14 mouse cellular contexts compared by ENCODE assay signal in genomic region chr17:83220954-83221538, GRCm38 (mm10). TPM values are rescaled to one million over a fixed set of nuclear protein-coding genes. Genes with fewer than 3 reads are reported as not detected.
A peak's percentile ranks its signal among the peaks of the same experiment; 100 is the strongest.
DNase-seq lines count a peak whose midpoint lies in the region; ATAC-seq and TF ChIP-seq lines count a peak whose summit lies in the region.
"Had no signal": no experiment of that assay in that cellular context is flagged by ENCODE, and none has a peak within 500 bp of the region (broad histone marks: within the 10 kb centered on the region; RNA-seq: fewer than 3 reads in every experiment).

No protein-coding gene starts in this region.

- peaks cover 51% of the 10 kb centered on the region for H3K36me3 ChIP-seq in embryonic facial prominence, embryonic 14.5 days (ENCODE audit: control insufficient read depth, insufficient read depth, low read length)
- peaks cover 78% of the 10 kb centered on the region for H3K36me3 ChIP-seq in embryonic facial prominence, embryonic 10.5 days (replicated peaks)
- peaks cover 56% of the 10 kb centered on the region for H3K36me3 ChIP-seq in heart, embryonic 12.5 days
- peaks cover 51% of the 10 kb centered on the region for H3K36me3 ChIP-seq in intestine, postnatal 0 days (ENCODE audit: control insufficient read depth, insufficient read depth)
- H3K36me3 ChIP-seq in midbrain, postnatal 0 days (ENCODE audit: insufficient read depth, low read length) = peaks cover 20% of the 10 kb centered on the region; the same call in 1 of the 2 replicates

- H3K27me3 ChIP-seq in embryonic facial prominence, embryonic 14.5 days (replicated peaks; ENCODE audit: control insufficient read depth, insufficient read depth, low read length) = no peaks in the 10 kb centered on the region
- H3K27me3 ChIP-seq in embryonic facial prominence, embryonic 10.5 days (replicated peaks; ENCODE audit: low read depth, poor library complexity, severe bottlenecking) = peaks cover 46% of the 10 kb centered on the region; the same call in 1 of the 2 replicates
- H3K27me3 ChIP-seq in heart, embryonic 12.5 days (replicated peaks) = no peaks in the 10 kb centered on the region
- no peaks in the 10 kb centered on the region for H3K27me3 ChIP-seq in intestine, postnatal 0 days (replicated peaks; ENCODE audit: control insufficient read depth, insufficient read depth, low read length)
- H3K27me3 ChIP-seq in midbrain, postnatal 0 days (ENCODE audit: insufficient read depth, low read length) = peaks cover 56% of the 10 kb centered on the region

- no peak for TF ChIP-seq CTCF in intestine, postnatal 0 days (IDR thresholded peaks at IDR 0.05; ENCODE audit: low read depth)
- no peak for TF ChIP-seq CTCF in midbrain, postnatal 0 days (IDR thresholded peaks at IDR 0.05)

- H3K4me1 ChIP-seq in embryonic facial prominence, embryonic 14.5 days (ENCODE audit: control insufficient read depth, insufficient read depth, low read length) = peaks cover 5% of the 10 kb centered on the region; the same call in 1 of the 2 replicates
- H3K4me1 ChIP-seq in embryonic facial prominence, embryonic 10.5 days = peaks cover 77% of the 10 kb centered on the region
- H3K4me1 ChIP-seq in heart, embryonic 12.5 days (replicated peaks) = peaks cover 65% of the 10 kb centered on the region
- peaks cover 26% of the 10 kb centered on the region for H3K4me1 ChIP-seq in intestine, postnatal 0 days (replicated peaks; ENCODE audit: control insufficient read depth, insufficient read depth, low read length)
- peaks cover 12% of the 10 kb centered on the region; the same call in 1 of the 2 replicates for H3K4me1 ChIP-seq in midbrain, postnatal 0 days (ENCODE audit: insufficient read depth, low read length)

- H3K9ac ChIP-seq in embryonic facial prominence, embryonic 14.5 days (ENCODE audit: low read depth, low read length) = no peak overlapping the region
- H3K9ac ChIP-seq in heart, embryonic 12.5 days = peak overlapping the region; percentile 69
- no peak overlapping the region for H3K9ac ChIP-seq in intestine, postnatal 0 days (ENCODE audit: low read depth, low read length)
- H3K9ac ChIP-seq in midbrain, postnatal 0 days (replicated peaks; ENCODE audit: low read length, poor library complexity, severe bottlenecking) = no peak overlapping the region
- H3K9ac ChIP-seq: forebrain, embryonic 12.5 days; limb, embryonic 15.5 days had no signal

- H3K4me2 ChIP-seq in embryonic facial prominence, embryonic 14.5 days (ENCODE audit: low read depth, low read length) = no peak overlapping the region
- peak overlapping the region; percentile 93 for H3K4me2 ChIP-seq in heart, embryonic 12.5 days
- peak overlapping the region; percentile 27 for H3K4me2 ChIP-seq in intestine, postnatal 0 days (replicated peaks; ENCODE audit: low read depth)
- no peak overlapping the region for H3K4me2 ChIP-seq in midbrain, postnatal 0 days (ENCODE audit: low read depth, low read length, poor library complexity, severe bottlenecking)
- H3K4me2 ChIP-seq: forebrain, embryonic 12.5 days; limb, embryonic 15.5 days; midbrain, embryonic 11.5 days had no signal

- no peak for DNase-seq in embryonic facial prominence, embryonic 14.5 days (ENCODE audit: low spot score)
- DNase-seq in embryonic facial prominence, embryonic 10.5 days (ENCODE audit: low spot score) = no peak
- peak; percentile 65 to 83 for DNase-seq in gastrocnemius, adult 8-10 months (ENCODE audit: low spot score in 2 of 2)
- no peak for DNase-seq in right cerebral cortex, postnatal 4 days
- DNase-seq in urinary bladder, postnatal 25 days (ENCODE audit: low spot score) = no peak
- no peak for DNase-seq in midbrain, postnatal 0 days (ENCODE audit: low spot score)
- DNase-seq: cerebellum, adult 11 months had no signal

- H3K4me3 ChIP-seq in embryonic facial prominence, embryonic 14.5 days (ENCODE audit: low read depth, low read length) = no peak overlapping the region
- no peak overlapping the region for H3K4me3 ChIP-seq in embryonic facial prominence, embryonic 10.5 days
- H3K4me3 ChIP-seq in heart, embryonic 12.5 days = peak overlapping the region; percentile 18
- H3K4me3 ChIP-seq in intestine, postnatal 0 days (ENCODE audit: low read depth, low read length) = no peak overlapping the region
- no peak overlapping the region for H3K4me3 ChIP-seq in midbrain, postnatal 0 days (ENCODE audit: low read depth, low read length)
- H3K4me3 ChIP-seq: forebrain, embryonic 12.5 days; limb, embryonic 15.5 days had no signal

- no peak overlapping the region for H3K27ac ChIP-seq in embryonic facial prominence, embryonic 14.5 days (replicated peaks; ENCODE audit: low read depth, low read length)
- H3K27ac ChIP-seq in embryonic facial prominence, embryonic 10.5 days (replicated peaks) = no peak overlapping the region
- H3K27ac ChIP-seq in heart, embryonic 12.5 days (ENCODE audit: poor library complexity, severe bottlenecking) = peak overlapping the region; percentile 99
- H3K27ac ChIP-seq in intestine, postnatal 0 days (ENCODE audit: low read depth, low read length) = peak overlapping the region; percentile 91
- H3K27ac ChIP-seq in midbrain, postnatal 0 days (ENCODE audit: low read depth, low read length) = no peak overlapping the region
- H3K27ac ChIP-seq: forebrain, embryonic 12.5 days; hindbrain, postnatal 0 days; limb, embryonic 15.5 days had no signal

- 88% methylated on average over 18 of the region's 18 CpGs for WGBS in embryonic facial prominence, embryonic 14.5 days
- WGBS in embryonic facial prominence, embryonic 10.5 days = 84% methylated on average over 18 of the region's 18 CpGs
- WGBS in heart, embryonic 12.5 days = 57% methylated on average over 18 of the region's 18 CpGs
- 48% methylated on average over 18 of the region's 18 CpGs for WGBS in intestine, postnatal 0 days
- 87% methylated on average over 18 of the region's 18 CpGs for WGBS in midbrain, postnatal 0 days

- no peaks in the 10 kb centered on the region for H3K9me3 ChIP-seq in embryonic facial prominence, embryonic 14.5 days (ENCODE audit: control insufficient read depth, low read length)
- H3K9me3 ChIP-seq in embryonic facial prominence, embryonic 10.5 days = no peaks in the 10 kb centered on the region
- no peaks in the 10 kb centered on the region for H3K9me3 ChIP-seq in heart, embryonic 12.5 days (replicated peaks)
- H3K9me3 ChIP-seq in intestine, postnatal 0 days (ENCODE audit: control insufficient read depth) = no peaks in the 10 kb centered on the region
- no peaks in the 10 kb centered on the region for H3K9me3 ChIP-seq in midbrain, postnatal 0 days (ENCODE audit: low read length)
- H3K9me3 ChIP-seq: forebrain, embryonic 12.5 days; limb, embryonic 15.5 days had no signal

- ATAC-seq in embryonic facial prominence, embryonic 14.5 days (ENCODE audit: low read depth) = 0 out of 2 replicates have a peak, but pooled peaks have one; percentile 7
- peak; percentile 30; the same call in 1 of the 2 replicates for ATAC-seq in heart, embryonic 12.5 days (ENCODE audit: insufficient number of reproducible peaks, low FRiP score)
- ATAC-seq in intestine, postnatal 0 days = no peak
- no peak for ATAC-seq in midbrain, postnatal 0 days (ENCODE audit: low FRiP score)
- ATAC-seq: hindbrain, postnatal 0 days; lung, postnatal 0 days had no signal

RNA-seq across cellular contexts. Expression of gene Pkdcc, which starts 6.0 kb away (rescaled TPM):
- polyA plus RNA-seq in embryonic facial prominence, embryonic 14.5 days (2014; fragmentation: Nextera tagmentation; extraction: Ambion mirVana) = 26.2 and 29.9 TPM in 2 replicates
- 15.1 and 17.5 TPM in 2 replicates for polyA plus RNA-seq in embryonic facial prominence, embryonic 10.5 days (2016; fragmentation: Nextera tagmentation; extraction: Ambion mirVana)
- total RNA-seq in gastrocnemius, adult 8-10 months (2022) = 100 to 1,000 TPM in 2 of 4 experiments, 10 to 100 TPM in 2; 85.3 to 139 (median 108) TPM
- polyA plus RNA-seq in heart, embryonic 12.5 days (2016; fragmentation: Nextera tagmentation; extraction: Ambion mirVana) = 13.5 and 13.9 TPM in 2 replicates
- 15.8 and 17.5 TPM in 2 replicates for polyA plus RNA-seq in intestine, postnatal 0 days (2015; fragmentation: Nextera tagmentation; extraction: Ambion mirVana)
- 27.8 and 33.7 TPM in 2 replicates for total RNA-seq in midbrain, postnatal 0 days (2014; rRNA removed)
- polyA plus RNA-seq in midbrain, postnatal 0 days (2015; fragmentation: Nextera tagmentation; extraction: Ambion mirVana) = 2.1 and 2.2 TPM in 2 replicates

Comparison
In these comparisons a context has a peak if more than half of its experiments do, and no peak if none do; other contexts are left out.
1. ATAC-seq: peak in embryonic facial prominence, embryonic 14.5 days (single experiment) and heart, embryonic 12.5 days (single experiment); none in intestine, postnatal 0 days (single experiment) and midbrain, postnatal 0 days (single experiment).
2. DNase-seq: peak in gastrocnemius, adult 8-10 months (2 of 2); none in embryonic facial prominence, embryonic 14.5 days (single experiment), embryonic facial prominence, embryonic 10.5 days (single experiment), right cerebral cortex, postnatal 4 days (single experiment), urinary bladder, postnatal 25 days (single experiment) and midbrain, postnatal 0 days (single experiment).
3. H3K27ac ChIP-seq: peak in heart, embryonic 12.5 days (single experiment) and intestine, postnatal 0 days (single experiment); none in embryonic facial prominence, embryonic 14.5 days (single experiment), embryonic facial prominence, embryonic 10.5 days (single experiment) and midbrain, postnatal 0 days (single experiment).
4. H3K4me2 ChIP-seq: peak in heart, embryonic 12.5 days (single experiment) and intestine, postnatal 0 days (single experiment); none in embryonic facial prominence, embryonic 14.5 days (single experiment) and midbrain, postnatal 0 days (single experiment).